Comparison of ENCODE assay signal across 17 mouse cellular contexts in the genomic region with DNA sequence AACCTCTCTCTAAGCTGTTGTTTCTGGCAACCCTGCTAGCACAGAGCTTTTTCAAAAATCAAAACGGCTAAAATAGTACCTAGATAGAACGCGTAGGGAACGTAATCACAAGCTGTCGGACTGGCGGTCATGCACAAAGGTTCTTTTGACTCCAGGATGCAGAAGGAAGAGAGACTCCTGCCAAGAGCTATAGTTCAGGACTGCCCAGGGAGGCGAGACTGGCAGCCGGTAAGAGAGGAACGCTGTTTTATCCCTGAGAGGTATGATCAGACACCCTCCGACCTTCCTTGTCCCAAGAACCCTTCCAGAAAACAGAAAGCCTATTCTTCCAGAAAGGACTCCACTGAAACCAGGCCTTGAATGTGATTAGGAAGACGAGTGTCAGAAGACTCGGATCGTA. TPM values are rescaled to one million over a fixed set of nuclear protein-coding genes. Genes with fewer than 3 reads are reported as not detected.
A peak's percentile ranks its signal among the peaks of the same experiment; 100 is the strongest.
DNase-seq lines count a peak whose midpoint lies in the region; ATAC-seq and TF ChIP-seq lines count a peak whose summit lies in the region.
"Had no signal": no experiment of that assay in that cellular context is flagged by ENCODE, and none has a peak within 500 bp of the region (broad histone marks: within the 10 kb centered on the region; RNA-seq: fewer than 3 reads in every experiment).

No protein-coding gene starts in this region.

- H3K9ac ChIP-seq in forebrain, embryonic 14.5 days (ENCODE audit: low read length): no peak overlapping the region
- H3K9ac ChIP-seq in forebrain, embryonic 15.5 days (replicated peaks): no peak overlapping the region
- H3K9ac ChIP-seq in hindbrain, postnatal 0 days (replicated peaks; ENCODE audit: low read length): no peak overlapping the region
- no peak overlapping the region for H3K9ac ChIP-seq in hindbrain, embryonic 12.5 days
- no peak overlapping the region for H3K9ac ChIP-seq in neural tube, embryonic 13.5 days
- H3K9ac ChIP-seq in neural tube, embryonic 15.5 days (replicated peaks): no peak overlapping the region
- no peak overlapping the region for H3K9ac ChIP-seq in stomach, postnatal 0 days (ENCODE audit: low read length)
- H3K9ac ChIP-seq: forebrain, embryonic 12.5 days had no signal

- no peak overlapping the region for H3K27ac ChIP-seq in forebrain, embryonic 14.5 days (ENCODE audit: low read depth, low read length)
- H3K27ac ChIP-seq in forebrain, embryonic 15.5 days (replicated peaks): no peak overlapping the region
- H3K27ac ChIP-seq in hindbrain, postnatal 0 days: peak overlapping the region; percentile 6; the same call in 1 of the 2 replicates
- H3K27ac ChIP-seq in hindbrain, embryonic 12.5 days: no peak overlapping the region; the same call in 1 of the 2 replicates
- H3K27ac ChIP-seq in neural tube, embryonic 13.5 days (replicated peaks): 0 out of 2 replicates have a peak overlapping the region, but pooled peaks have one; percentile 3
- H3K27ac ChIP-seq in neural tube, embryonic 15.5 days (replicated peaks): no peak overlapping the region
- H3K27ac ChIP-seq in stomach, postnatal 0 days (replicated peaks): peak overlapping the region; percentile 53; the same call in 1 of the 2 replicates
- H3K27ac ChIP-seq: forebrain, embryonic 12.5 days had no signal

- no peaks in the 10 kb centered on the region for H3K9me3 ChIP-seq in forebrain, embryonic 14.5 days (replicated peaks; ENCODE audit: control insufficient read depth, low read length)
- no peaks in the 10 kb centered on the region for H3K9me3 ChIP-seq in forebrain, embryonic 15.5 days
- H3K9me3 ChIP-seq in hindbrain, postnatal 0 days (ENCODE audit: low read length): no peaks in the 10 kb centered on the region
- no peaks in the 10 kb centered on the region for H3K9me3 ChIP-seq in hindbrain, embryonic 12.5 days (replicated peaks)
- H3K9me3 ChIP-seq in neural tube, embryonic 13.5 days: no peaks in the 10 kb centered on the region
- no peaks in the 10 kb centered on the region for H3K9me3 ChIP-seq in neural tube, embryonic 15.5 days (replicated peaks)
- no peaks in the 10 kb centered on the region for H3K9me3 ChIP-seq in stomach, postnatal 0 days (ENCODE audit: control insufficient read depth, low read length)
- H3K9me3 ChIP-seq: forebrain, embryonic 12.5 days had no signal

- TF ChIP-seq CTCF in hindbrain, postnatal 0 days (IDR thresholded peaks at IDR 0.05; ENCODE audit: low read depth): no peak
- TF ChIP-seq CTCF in stomach, postnatal 0 days (IDR thresholded peaks at IDR 0.05; ENCODE audit: low read depth): no peak

- H3K4me2 ChIP-seq in forebrain, embryonic 14.5 days (ENCODE audit: low read length): no peak overlapping the region
- no peak overlapping the region for H3K4me2 ChIP-seq in forebrain, embryonic 15.5 days (replicated peaks)
- peak overlapping the region; percentile 36 for H3K4me2 ChIP-seq in hindbrain, postnatal 0 days (ENCODE audit: low read depth, low read length)
- H3K4me2 ChIP-seq in hindbrain, embryonic 12.5 days (replicated peaks): no peak overlapping the region
- H3K4me2 ChIP-seq in neural tube, embryonic 13.5 days: 0 out of 2 replicates have a peak overlapping the region, but pooled peaks have one; percentile 7
- no peak overlapping the region; the same call in 1 of the 2 replicates for H3K4me2 ChIP-seq in neural tube, embryonic 15.5 days
- 0 out of 2 replicates have a peak overlapping the region, but pooled peaks have one; percentile 11 for H3K4me2 ChIP-seq in stomach, postnatal 0 days (replicated peaks; ENCODE audit: low read depth)
- H3K4me2 ChIP-seq: forebrain, embryonic 12.5 days had no signal

- H3K4me1 ChIP-seq in forebrain, embryonic 14.5 days (ENCODE audit: control insufficient read depth, insufficient read depth, low read length): peaks cover 11% of the 10 kb centered on the region; the same call in 1 of the 2 replicates
- peaks cover 23% of the 10 kb centered on the region for H3K4me1 ChIP-seq in forebrain, embryonic 15.5 days
- H3K4me1 ChIP-seq in hindbrain, postnatal 0 days (ENCODE audit: insufficient read depth, low read length): peaks cover 6% of the 10 kb centered on the region; the same call in 1 of the 2 replicates
- peaks cover 13% of the 10 kb centered on the region for H3K4me1 ChIP-seq in hindbrain, embryonic 12.5 days
- peaks cover 38% of the 10 kb centered on the region for H3K4me1 ChIP-seq in neural tube, embryonic 13.5 days (replicated peaks)
- peaks cover 20% of the 10 kb centered on the region for H3K4me1 ChIP-seq in neural tube, embryonic 15.5 days
- peaks cover 2% of the 10 kb centered on the region; the same call in 1 of the 2 replicates for H3K4me1 ChIP-seq in stomach, postnatal 0 days (replicated peaks; ENCODE audit: control insufficient read depth, insufficient read depth)

- no peaks in the 10 kb centered on the region for H3K27me3 ChIP-seq in forebrain, embryonic 14.5 days (replicated peaks; ENCODE audit: control insufficient read depth, insufficient read depth, low read length)
- no peaks in the 10 kb centered on the region for H3K27me3 ChIP-seq in forebrain, embryonic 15.5 days
- no peaks in the 10 kb centered on the region for H3K27me3 ChIP-seq in hindbrain, postnatal 0 days (ENCODE audit: insufficient read depth, low read length)
- H3K27me3 ChIP-seq in hindbrain, embryonic 12.5 days: peaks cover 25% of the 10 kb centered on the region; the same call in 1 of the 2 replicates
- peaks cover 26% of the 10 kb centered on the region for H3K27me3 ChIP-seq in neural tube, embryonic 13.5 days
- 0 out of 2 replicates have a peak, but pooled peaks cover 5% of the 10 kb centered on the region for H3K27me3 ChIP-seq in neural tube, embryonic 15.5 days (replicated peaks)
- H3K27me3 ChIP-seq in stomach, postnatal 0 days (ENCODE audit: control insufficient read depth, insufficient read depth, low read length): no peaks in the 10 kb centered on the region

- no peak for ATAC-seq in forebrain, embryonic 14.5 days
- ATAC-seq in forebrain, embryonic 15.5 days (replicated peaks): no peak
- ATAC-seq in hindbrain, postnatal 0 days: no peak
- no peak for ATAC-seq in hindbrain, embryonic 12.5 days (ENCODE audit: low FRiP score)
- ATAC-seq in neural tube, embryonic 13.5 days (ENCODE audit: low read depth): no peak
- ATAC-seq in neural tube, embryonic 15.5 days (ENCODE audit: low FRiP score): no peak
- no peak for ATAC-seq in stomach, postnatal 0 days (ENCODE audit: low FRiP score, low TSS enrichment)

- H3K36me3 ChIP-seq in forebrain, embryonic 14.5 days (ENCODE audit: control insufficient read depth, insufficient read depth, low read length): no peaks in the 10 kb centered on the region
- H3K36me3 ChIP-seq in forebrain, embryonic 15.5 days: no peaks in the 10 kb centered on the region
- H3K36me3 ChIP-seq in hindbrain, postnatal 0 days (ENCODE audit: insufficient read depth, low read length): no peaks in the 10 kb centered on the region
- no peaks in the 10 kb centered on the region for H3K36me3 ChIP-seq in hindbrain, embryonic 12.5 days
- H3K36me3 ChIP-seq in neural tube, embryonic 13.5 days: no peaks in the 10 kb centered on the region
- H3K36me3 ChIP-seq in neural tube, embryonic 15.5 days: no peaks in the 10 kb centered on the region
- no peaks in the 10 kb centered on the region for H3K36me3 ChIP-seq in stomach, postnatal 0 days (ENCODE audit: control insufficient read depth, insufficient read depth, low read length)
- H3K36me3 ChIP-seq: forebrain, embryonic 12.5 days had no signal

- peak; percentile 8 for DNase-seq in forebrain, embryonic 14.5 days (ENCODE audit: low spot score)
- no peak for DNase-seq in hindbrain, postnatal 0 days (ENCODE audit: low spot score)
- DNase-seq in stomach, postnatal 0 days (ENCODE audit: low spot score): no peak
- DNase-seq in spleen, postnatal 10 days (ENCODE audit: low spot score in 2 of 2): no peak
- DNase-seq: adrenal gland, postnatal 36 days; cerebellum, adult 18-20 months; embryo, embryonic 11 days; lung, postnatal 14 days; thymus, adult 2 months had no signal

- no peak overlapping the region for H3K4me3 ChIP-seq in forebrain, embryonic 14.5 days (ENCODE audit: low read depth, low read length)
- no peak overlapping the region for H3K4me3 ChIP-seq in forebrain, embryonic 15.5 days
- H3K4me3 ChIP-seq in hindbrain, postnatal 0 days (ENCODE audit: low read length): no peak overlapping the region
- H3K4me3 ChIP-seq in hindbrain, embryonic 12.5 days: no peak overlapping the region
- no peak overlapping the region for H3K4me3 ChIP-seq in neural tube, embryonic 13.5 days
- no peak overlapping the region for H3K4me3 ChIP-seq in neural tube, embryonic 15.5 days (replicated peaks)
- no peak overlapping the region for H3K4me3 ChIP-seq in stomach, postnatal 0 days (ENCODE audit: low read depth, low read length)
- H3K4me3 ChIP-seq: forebrain, embryonic 12.5 days had no signal

- 40% methylated on average over 13 of the region's 13 CpGs for WGBS in forebrain, embryonic 14.5 days
- 36% methylated on average over 13 of the region's 13 CpGs for WGBS in forebrain, embryonic 15.5 days
- WGBS in hindbrain, postnatal 0 days: 38% methylated on average over 13 of the region's 13 CpGs
- WGBS in hindbrain, embryonic 12.5 days: 58% methylated on average over 13 of the region's 13 CpGs
- WGBS in neural tube, embryonic 13.5 days: 68% methylated on average over 13 of the region's 13 CpGs
- WGBS in neural tube, embryonic 15.5 days: 65% methylated on average over 13 of the region's 13 CpGs
- 59% methylated on average over 13 of the region's 13 CpGs for WGBS in stomach, postnatal 0 days

- no peak for TF ChIP-seq EP300 in stomach, postnatal 0 days (optimal IDR thresholded peaks at IDR 0.05)

RNA-seq across cellular contexts. Expression of a gene that starts 2.6 kb away (rescaled TPM):
- 6.7 and 7.6 TPM in 2 replicates for polyA plus RNA-seq in forebrain, embryonic 14.5 days (2014; fragmentation: Nextera tagmentation; extraction: Ambion mirVana)
- 5.4 TPM in 2 replicates for polyA plus RNA-seq in forebrain, embryonic 15.5 days (2015; fragmentation: Nextera tagmentation; extraction: Ambion mirVana)
- total RNA-seq in hindbrain, postnatal 0 days (2014; rRNA removed): 11.0 and 17.0 TPM in 2 replicates
- 5.6 and 6.5 TPM in 2 replicates for polyA plus RNA-seq in hindbrain, postnatal 0 days (2015; fragmentation: Nextera tagmentation; extraction: Ambion mirVana)
- polyA plus RNA-seq in hindbrain, embryonic 12.5 days (2016; fragmentation: Nextera tagmentation; extraction: Ambion mirVana): 14.3 and 14.4 TPM in 2 replicates
- polyA plus RNA-seq in neural tube, embryonic 13.5 days (2015; fragmentation: Nextera tagmentation; extraction: Ambion mirVana): 5.7 and 6.3 TPM in 2 replicates
- 4.4 and 7.9 TPM in 2 replicates for polyA plus RNA-seq in neural tube, embryonic 15.5 days (2015; fragmentation: Nextera tagmentation; extraction: Ambion mirVana)
- 19.8 and 21.6 TPM in 2 replicates for polyA plus RNA-seq in stomach, postnatal 0 days (2015; fragmentation: Nextera tagmentation; extraction: Ambion mirVana)

RNA-seq across cellular contexts. Expression of a gene that starts 31.0 kb away (rescaled TPM):
- 0.07 and 0.13 TPM in 2 replicates for polyA plus RNA-seq in forebrain, embryonic 14.5 days (2014; fragmentation: Nextera tagmentation; extraction: Ambion mirVana)
- polyA plus RNA-seq in forebrain, embryonic 15.5 days (2015; fragmentation: Nextera tagmentation; extraction: Ambion mirVana): 0.10 TPM in 1 of 2 replicates, not detected in the other
- total RNA-seq in hindbrain, postnatal 0 days (2014; rRNA removed): not detected in 2 replicates
- polyA plus RNA-seq in hindbrain, postnatal 0 days (2015; fragmentation: Nextera tagmentation; extraction: Ambion mirVana): not detected in 2 replicates
- polyA plus RNA-seq in hindbrain, embryonic 12.5 days (2016; fragmentation: Nextera tagmentation; extraction: Ambion mirVana): not detected in 2 replicates
- not detected in 2 replicates for polyA plus RNA-seq in neural tube, embryonic 13.5 days (2015; fragmentation: Nextera tagmentation; extraction: Ambion mirVana)
- 0.36 TPM in 1 of 2 replicates, not detected in the other for polyA plus RNA-seq in neural tube, embryonic 15.5 days (2015; fragmentation: Nextera tagmentation; extraction: Ambion mirVana)
- not detected in 2 replicates for polyA plus RNA-seq in stomach, postnatal 0 days (2015; fragmentation: Nextera tagmentation; extraction: Ambion mirVana)
- total RNA-seq: heart, adult 18-20 months; monocyte, adult 5-6 weeks had no signal
- polyA plus RNA-seq: forebrain, embryonic 12.5 days; kidney, embryonic 14.5 days had no signal

RNA-seq across cellular contexts. Expression of a gene that starts 45.2 kb away (rescaled TPM):
- polyA plus RNA-seq in forebrain, embryonic 14.5 days (2014; fragmentation: Nextera tagmentation; extraction: Ambion mirVana): 154 and 165 TPM in 2 replicates
- polyA plus RNA-seq in forebrain, embryonic 15.5 days (2015; fragmentation: Nextera tagmentation; extraction: Ambion mirVana): 152 and 162 TPM in 2 replicates
- 37.1 and 37.9 TPM in 2 replicates for total RNA-seq in hindbrain, postnatal 0 days (2014; rRNA removed)
- polyA plus RNA-seq in hindbrain, postnatal 0 days (2015; fragmentation: Nextera tagmentation; extraction: Ambion mirVana): 124 and 129 TPM in 2 replicates
- polyA plus RNA-seq in hindbrain, embryonic 12.5 days (2016; fragmentation: Nextera tagmentation; extraction: Ambion mirVana): 110 and 116 TPM in 2 replicates
- polyA plus RNA-seq in neural tube, embryonic 13.5 days (2015; fragmentation: Nextera tagmentation; extraction: Ambion mirVana): 122 and 141 TPM in 2 replicates
- 126 and 138 TPM in 2 replicates for polyA plus RNA-seq in neural tube, embryonic 15.5 days (2015; fragmentation: Nextera tagmentation; extraction: Ambion mirVana)
- 53.8 and 56.7 TPM in 2 replicates for polyA plus RNA-seq in stomach, postnatal 0 days (2015; fragmentation: Nextera tagmentation; extraction: Ambion mirVana)

Comparison
In these comparisons a context has a peak if more than half of its experiments do, and no peak if none do; other contexts are left out.
1. H3K27ac ChIP-seq: peak in hindbrain, postnatal 0 days (single experiment), neural tube, embryonic 13.5 days (single experiment) and stomach, postnatal 0 days (single experiment); none in forebrain, embryonic 14.5 days (single experiment), forebrain, embryonic 15.5 days (single experiment), hindbrain, embryonic 12.5 days (single experiment) and neural tube, embryonic 15.5 days (single experiment).
2. H3K4me2 ChIP-seq: peak in hindbrain, postnatal 0 days (single experiment), neural tube, embryonic 13.5 days (single experiment) and stomach, postnatal 0 days (single experiment); none in forebrain, embryonic 14.5 days (single experiment), forebrain, embryonic 15.5 days (single experiment), hindbrain, embryonic 12.5 days (single experiment) and neural tube, embryonic 15.5 days (single experiment).